Comparison of ENCODE assay signal across 15 mouse cellular contexts in the genomic region with DNA sequence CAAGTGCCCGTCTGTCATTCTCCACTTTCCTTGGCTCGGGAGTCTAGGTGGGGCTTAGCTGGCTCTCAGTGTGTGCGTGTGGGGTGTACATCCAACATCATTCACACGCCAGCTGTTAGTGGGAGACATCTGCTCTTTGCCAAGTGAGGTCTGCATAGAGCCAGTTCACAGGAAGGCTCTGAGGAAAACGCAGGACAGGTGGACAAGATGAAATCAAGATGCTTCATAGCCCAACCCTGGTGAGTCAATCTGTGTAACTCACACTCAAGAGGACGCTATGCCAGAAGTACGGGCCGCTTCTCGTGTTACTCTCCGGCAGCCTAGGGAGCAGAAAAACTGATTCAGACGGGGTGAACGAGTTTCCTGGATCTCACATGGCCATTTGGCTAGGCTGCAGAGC.
DNase-seq lines count a peak whose midpoint lies in the region; ATAC-seq lines count a peak whose summit lies in the region.
"Had no signal": no experiment of that assay in that cellular context is flagged by ENCODE, and none has a peak within 500 bp of the region (broad histone marks: within the 10 kb centered on the region; RNA-seq: fewer than 3 reads in every experiment).

No protein-coding gene starts in this region.

- H3K9ac ChIP-seq in midbrain, embryonic 14.5 days (replicated peaks; ENCODE audit: low read length): no peak overlapping the region
- H3K9ac ChIP-seq: lung, embryonic 14.5 days had no signal

- no peak overlapping the region for H3K4me3 ChIP-seq in midbrain, embryonic 14.5 days (replicated peaks; ENCODE audit: low read depth, low read length)

- no peaks in the 10 kb centered on the region for H3K9me3 ChIP-seq in midbrain, embryonic 14.5 days (ENCODE audit: control insufficient read depth, low read length)

- ATAC-seq in midbrain, embryonic 14.5 days (ENCODE audit: low FRiP score, low TSS enrichment): no peak

- H3K36me3 ChIP-seq in midbrain, embryonic 14.5 days (ENCODE audit: control insufficient read depth, insufficient read depth, low read length): no peaks in the 10 kb centered on the region

- WGBS in midbrain, embryonic 14.5 days: 88% methylated on average over 12 of the region's 12 CpGs

- no peaks in the 10 kb centered on the region for H3K27me3 ChIP-seq in midbrain, embryonic 14.5 days (ENCODE audit: control insufficient read depth, insufficient read depth, low read length)

- no peak overlapping the region for H3K4me2 ChIP-seq in midbrain, embryonic 14.5 days (ENCODE audit: low read length)
- H3K4me2 ChIP-seq: lung, embryonic 14.5 days; midbrain, embryonic 11.5 days had no signal

- DNase-seq in layer of hippocampus, adult 8-10 months (ENCODE audit: low spot score in 2 of 2): peak; percentile 2 to 4
- DNase-seq in layer of hippocampus, postnatal 36 days: no peak
- peak; percentile 11 to 45 for DNase-seq in frontal cortex, adult 2 months (ENCODE audit: extremely low spot score in 1 of 2, low spot score in 1 of 2)
- peak; percentile 18 to 38 for DNase-seq in left cerebral cortex, adult 18-20 months (ENCODE audit: low spot score in 2 of 2)
- peak; percentile 6 for DNase-seq in right cerebral cortex, postnatal 14 days
- no peak for DNase-seq in ovary, postnatal 10 days (ENCODE audit: low spot score)
- no peak for DNase-seq in cerebellum, postnatal 36 days
- DNase-seq in midbrain, embryonic 14.5 days: no peak
- DNase-seq: cerebellum, postnatal 25 days; heart, adult 11 months; heart, postnatal 4 days; kidney, adult 18-20 months; lung, embryonic 14.5 days; thymus, adult 18-20 months had no signal

- H3K4me1 ChIP-seq in midbrain, embryonic 14.5 days (ENCODE audit: control insufficient read depth, insufficient read depth, low read length): no peaks in the 10 kb centered on the region

- no peak overlapping the region for H3K27ac ChIP-seq in midbrain, embryonic 14.5 days (replicated peaks; ENCODE audit: low read depth, low read length)

Comparison
In these comparisons a context has a peak if more than half of its experiments do, and no peak if none do; other contexts are left out.
1. DNase-seq: peak in layer of hippocampus, adult 8-10 months (2 of 2), frontal cortex, adult 2 months (2 of 2), left cerebral cortex, adult 18-20 months (2 of 2) and right cerebral cortex, postnatal 14 days (single experiment); none in layer of hippocampus, postnatal 36 days (0 of 2), ovary, postnatal 10 days (single experiment), cerebellum, postnatal 36 days (0 of 2) and midbrain, embryonic 14.5 days (single experiment).